Comparison of ENCODE assay signal across 15 mouse cellular contexts in genomic region chr10:37484311-37485023, GRCm38 (mm10).
A peak's percentile ranks its signal among the peaks of the same experiment; 100 is the strongest.
DNase-seq lines count a peak whose midpoint lies in the region; ATAC-seq and TF ChIP-seq lines count a peak whose summit lies in the region.
"Had no signal": no experiment of that assay in that cellular context is flagged by ENCODE, and none has a peak within 500 bp of the region (broad histone marks: within the 10 kb centered on the region; RNA-seq: fewer than 3 reads in every experiment).

No protein-coding gene starts in this region.

- H3K27ac ChIP-seq in liver, postnatal 0 days (ENCODE audit: low read depth): no peak overlapping the region
- H3K27ac ChIP-seq in liver, embryonic 12.5 days: no peak overlapping the region
- H3K27ac ChIP-seq in embryonic fibroblast, embryonic 13.5 days (ENCODE audit: insufficient read depth, low read length): peak overlapping the region; percentile 83
- H3K27ac ChIP-seq in layer of hippocampus, adult 2 months: no peak overlapping the region
- H3K27ac ChIP-seq: forebrain, embryonic 12.5 days; hindbrain, embryonic 15.5 days; midbrain, embryonic 15.5 days; neural tube, embryonic 13.5 days had no signal

- DNase-seq in gastrocnemius, postnatal 25 days: peak; percentile 8
- no peak for DNase-seq in gastrocnemius, postnatal 36 days
- no peak for DNase-seq in liver, postnatal 0 days
- DNase-seq in lung, postnatal 25 days (ENCODE audit: low spot score): peak; percentile 73
- DNase-seq in layer of hippocampus, adult 2 months (ENCODE audit: low spot score in 2 of 2): no peak
- DNase-seq in spleen, adult 12 weeks (ENCODE audit: low spot score): no peak
- DNase-seq: retina, postnatal 1 day; thymus, postnatal 4 days had no signal

- H3K9me3 ChIP-seq in liver, postnatal 0 days (ENCODE audit: low read length): no peaks in the 10 kb centered on the region
- no peaks in the 10 kb centered on the region for H3K9me3 ChIP-seq in liver, embryonic 12.5 days (replicated peaks)
- H3K9me3 ChIP-seq: forebrain, embryonic 12.5 days; hindbrain, embryonic 15.5 days; midbrain, embryonic 15.5 days; neural tube, embryonic 13.5 days had no signal

- H3K4me1 ChIP-seq in liver, postnatal 0 days (ENCODE audit: insufficient read depth): peaks cover 7% of the 10 kb centered on the region; the same call in 1 of the 2 replicates
- no peaks in the 10 kb centered on the region for H3K4me1 ChIP-seq in liver, embryonic 12.5 days
- H3K4me1 ChIP-seq in embryonic fibroblast, embryonic 13.5 days (ENCODE audit: control insufficient read depth, insufficient read depth, low read length): peaks cover 7% of the 10 kb centered on the region
- H3K4me1 ChIP-seq: hindbrain, embryonic 15.5 days; midbrain, embryonic 15.5 days had no signal

- TF ChIP-seq CTCF in liver, postnatal 0 days (IDR thresholded peaks at IDR 0.05; ENCODE audit: low read depth): no peak
- TF ChIP-seq CTCF in embryonic fibroblast, embryonic 13.5 days (IDR thresholded peaks at IDR 0.05; ENCODE audit: borderline replicate concordance, insufficient read depth, low read length): no peak
- no peak for TF ChIP-seq CTCF in layer of hippocampus, adult 2 months (conservative IDR thresholded peaks at IDR 0.05)

- no peaks in the 10 kb centered on the region for H3K27me3 ChIP-seq in liver, postnatal 0 days (ENCODE audit: insufficient read depth, low read length)
- H3K27me3 ChIP-seq in liver, embryonic 12.5 days (replicated peaks): no peaks in the 10 kb centered on the region
- H3K27me3 ChIP-seq: forebrain, embryonic 12.5 days; hindbrain, embryonic 15.5 days; midbrain, embryonic 15.5 days; neural tube, embryonic 13.5 days had no signal

- peak; percentile 49; the same call in 1 of the 2 replicates for ATAC-seq in liver, postnatal 0 days
- ATAC-seq in liver, embryonic 12.5 days: no peak
- ATAC-seq: activated CD4-positive, CD25-positive, alpha-beta regulatory T cell, adult 4 months; midbrain, embryonic 15.5 days had no signal

- intact Hi-C loops in gastrocnemius, postnatal 36 days (cut with DNase I): no loop called here

- 66% methylated on average over 6 of the region's 6 CpGs for WGBS in liver, postnatal 0 days (ENCODE audit: insufficient replicate concordance)
- 56% methylated on average over 6 of the region's 6 CpGs for WGBS in liver, embryonic 12.5 days (ENCODE audit: insufficient replicate concordance)

- H3K36me3 ChIP-seq in liver, postnatal 0 days (replicated peaks; ENCODE audit: insufficient read depth, low read length): no peaks in the 10 kb centered on the region
- no peaks in the 10 kb centered on the region for H3K36me3 ChIP-seq in liver, embryonic 12.5 days
- H3K36me3 ChIP-seq: forebrain, embryonic 12.5 days; hindbrain, embryonic 15.5 days; midbrain, embryonic 15.5 days; neural tube, embryonic 13.5 days had no signal

- no peak overlapping the region for H3K9ac ChIP-seq in liver, postnatal 0 days (replicated peaks)
- no peak overlapping the region for H3K9ac ChIP-seq in liver, embryonic 12.5 days
- H3K9ac ChIP-seq: forebrain, embryonic 12.5 days; hindbrain, embryonic 15.5 days; midbrain, embryonic 15.5 days; neural tube, embryonic 13.5 days had no signal

- H3K4me3 ChIP-seq in liver, postnatal 0 days (ENCODE audit: low read depth, low read length): no peak overlapping the region
- H3K4me3 ChIP-seq in liver, embryonic 12.5 days: no peak overlapping the region
- H3K4me3 ChIP-seq in embryonic fibroblast, embryonic 13.5 days (ENCODE audit: insufficient read depth, low read length): no peak overlapping the region
- no peak overlapping the region for H3K4me3 ChIP-seq in layer of hippocampus, adult 2 months
- H3K4me3 ChIP-seq: forebrain, embryonic 12.5 days; hindbrain, embryonic 15.5 days; midbrain, embryonic 15.5 days; neural tube, embryonic 13.5 days had no signal

- no peak overlapping the region for H3K4me2 ChIP-seq in liver, postnatal 0 days (ENCODE audit: low read depth, low read length)
- no peak overlapping the region for H3K4me2 ChIP-seq in liver, embryonic 12.5 days
- H3K4me2 ChIP-seq: forebrain, embryonic 12.5 days; hindbrain, embryonic 15.5 days; midbrain, embryonic 15.5 days; neural tube, embryonic 13.5 days had no signal

- no peak for TF ChIP-seq POLR2A in embryonic fibroblast, embryonic 13.5 days (IDR thresholded peaks at IDR 0.05; ENCODE audit: low read depth, low read length)

- peak; percentile 66 for TF ChIP-seq EP300 in liver, postnatal 0 days (IDR thresholded peaks at IDR 0.05; ENCODE audit: low read depth)

Comparison
In these comparisons a context has a peak if more than half of its experiments do, and no peak if none do; other contexts are left out.
1. DNase-seq: peak in gastrocnemius, postnatal 25 days (single experiment) and lung, postnatal 25 days (single experiment); none in gastrocnemius, postnatal 36 days (0 of 2), liver, postnatal 0 days (single experiment), layer of hippocampus, adult 2 months (0 of 2) and spleen, adult 12 weeks (single experiment).